8 mouse cellular contexts compared by ENCODE assay signal in the genomic region with DNA sequence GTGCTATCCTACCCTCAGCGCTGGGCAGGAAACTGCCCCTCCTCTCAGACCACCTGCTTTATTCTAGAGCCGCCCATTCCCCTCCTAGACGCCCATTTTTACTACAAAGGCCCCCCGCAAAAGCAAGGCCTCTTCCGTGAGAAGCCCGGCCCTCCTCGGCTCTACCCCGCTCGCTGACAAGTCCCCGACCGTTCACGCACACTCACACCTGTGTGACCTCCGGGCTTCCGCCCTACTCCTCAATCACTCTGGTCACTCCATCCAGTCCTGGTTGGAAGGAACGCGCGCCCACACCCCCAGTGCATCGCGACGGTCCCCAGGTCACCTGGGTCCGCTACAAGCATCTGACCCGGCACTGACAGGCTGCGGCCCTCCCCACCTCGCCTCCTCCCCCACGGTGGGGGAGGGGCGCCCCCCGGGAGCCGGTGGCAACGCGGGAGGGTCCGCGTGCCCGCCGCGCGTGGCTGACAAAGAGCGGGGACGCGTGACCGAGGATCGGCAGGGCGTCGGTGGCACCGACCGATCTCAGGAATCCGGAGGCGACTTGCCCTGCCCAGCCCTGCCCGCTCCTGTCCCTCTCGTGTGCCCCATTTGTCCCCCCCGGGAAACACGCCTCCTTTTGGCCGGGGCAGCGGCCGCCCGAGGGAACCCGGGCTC. TPM values are rescaled to one million over a fixed set of nuclear protein-coding genes. Genes with fewer than 3 reads are reported as not detected.
A peak's percentile ranks its signal among the peaks of the same experiment; 100 is the strongest.
DNase-seq lines count a peak whose midpoint lies in the region; ATAC-seq and TF ChIP-seq lines count a peak whose summit lies in the region.

No protein-coding gene starts in this region.

- DNase-seq in CD4-positive, CD25-positive, alpha-beta regulatory T cell, adult 2 months (ENCODE audit: low read depth, low spot score): peak; percentile 14
- peak; percentile 57 to 67 for DNase-seq in right cerebral cortex, postnatal 10 days (ENCODE audit: low spot score in 2 of 2)
- DNase-seq in right cerebral cortex, adult 18-20 months: no peak
- DNase-seq in urinary bladder, postnatal 4 days (ENCODE audit: low spot score in 2 of 2): no peak

- no peaks in the 10 kb centered on the region for H3K27me3 ChIP-seq in forebrain, embryonic 13.5 days
- H3K27me3 ChIP-seq in intestine, postnatal 0 days (replicated peaks; ENCODE audit: control insufficient read depth, insufficient read depth, low read length): peaks cover 8% of the 10 kb centered on the region; the same call in 1 of the 2 replicates
- peaks cover 10% of the 10 kb centered on the region for H3K27me3 ChIP-seq in myocyte (ENCODE audit: control insufficient read depth, insufficient read depth, insufficient read length)

- H3K4me2 ChIP-seq in forebrain, embryonic 13.5 days: peak overlapping the region; percentile 95
- peak overlapping the region; percentile 97 for H3K4me2 ChIP-seq in intestine, postnatal 0 days (replicated peaks; ENCODE audit: low read depth)
- peak overlapping the region; percentile 84 for H3K4me2 ChIP-seq in myocyte (ENCODE audit: low read depth)

- H3K27ac ChIP-seq in forebrain, embryonic 13.5 days: peak overlapping the region; percentile 90
- H3K27ac ChIP-seq in intestine, postnatal 0 days (ENCODE audit: low read depth, low read length): no peak overlapping the region

- no peaks in the 10 kb centered on the region for H3K79me2 ChIP-seq in myocyte (ENCODE audit: control insufficient read depth, insufficient read depth)

- peaks cover 25% of the 10 kb centered on the region for H3K4me1 ChIP-seq in forebrain, embryonic 13.5 days
- no peaks in the 10 kb centered on the region for H3K4me1 ChIP-seq in intestine, postnatal 0 days (replicated peaks; ENCODE audit: control insufficient read depth, insufficient read depth, low read length)

- no peak for TF ChIP-seq CTCF in intestine, postnatal 0 days (IDR thresholded peaks at IDR 0.05; ENCODE audit: low read depth)

- TF ChIP-seq POLR2A in myocyte (IDR thresholded peaks at IDR 0.05; ENCODE audit: insufficient read length, low read depth): no peak

- H3K9me3 ChIP-seq in forebrain, embryonic 13.5 days (replicated peaks): no peaks in the 10 kb centered on the region
- H3K9me3 ChIP-seq in intestine, postnatal 0 days (ENCODE audit: control insufficient read depth): no peaks in the 10 kb centered on the region

- H3K36me3 ChIP-seq in forebrain, embryonic 13.5 days (ENCODE audit: poor library complexity, severe bottlenecking): peaks cover 24% of the 10 kb centered on the region
- no peaks in the 10 kb centered on the region for H3K36me3 ChIP-seq in intestine, postnatal 0 days (ENCODE audit: control insufficient read depth, insufficient read depth)
- H3K36me3 ChIP-seq in myocyte (ENCODE audit: control insufficient read depth, insufficient read depth): no peaks in the 10 kb centered on the region

- peak overlapping the region; percentile 85 for H3K4me3 ChIP-seq in forebrain, embryonic 13.5 days
- peak overlapping the region; percentile 61 for H3K4me3 ChIP-seq in intestine, postnatal 0 days (ENCODE audit: low read depth, low read length)
- no peak overlapping the region for H3K4me3 ChIP-seq in myocyte

- peak overlapping the region; percentile 94 for H3K9ac ChIP-seq in forebrain, embryonic 13.5 days
- H3K9ac ChIP-seq in intestine, postnatal 0 days (ENCODE audit: low read depth, low read length): peak overlapping the region; percentile 47

- WGBS in forebrain, embryonic 13.5 days: 1% methylated on average over 30 of the region's 56 CpGs
- WGBS in intestine, postnatal 0 days: 1% methylated on average over 56 of the region's 56 CpGs

- H3ac ChIP-seq in myocyte (ENCODE audit: control insufficient read depth, insufficient read length): peak overlapping the region; percentile 9

- no peak for ATAC-seq in CD4-positive, CD25-positive, alpha-beta regulatory T cell, adult 4 months
- ATAC-seq in forebrain, embryonic 13.5 days: peak; percentile 48
- ATAC-seq in intestine, postnatal 0 days: 0 out of 2 replicates have a peak, but pooled peaks have one; percentile 11

TF ChIP-seq in myocyte, 11 proteins besides CTCF, POLR2A, EP300 and RAD21:
- TF ChIP-seq E2F4 (IDR thresholded peaks at IDR 0.05; ENCODE audit: insufficient read depth): no peak
- no peak for TF ChIP-seq POLR2AphosphoS2 (IDR thresholded peaks at IDR 0.05; ENCODE audit: insufficient read length, low read depth)
- no peak for TF ChIP-seq SRF (IDR thresholded peaks at IDR 0.05; ENCODE audit: control insufficient read depth, insufficient read length, low read depth)

RNA-seq across cellular contexts. Expression of a gene that starts 2.3 kb away (rescaled TPM):
- 100 to 1,000 TPM; 161 to 185 TPM for polyA plus RNA-seq in CD4-positive, CD25-positive, alpha-beta regulatory T cell, adult 4 months (2017; shearing (Covaris generic))
- polyA plus RNA-seq in forebrain, embryonic 13.5 days (2015; fragmentation: Nextera tagmentation; extraction: Ambion mirVana): 62.6 and 65.9 TPM in 2 replicates
- 17.3 and 22.8 TPM in 2 replicates for polyA plus RNA-seq in intestine, postnatal 0 days (2015; fragmentation: Nextera tagmentation; extraction: Ambion mirVana)
- polyA plus RNA-seq in myocyte (2012; fragmentation: generic; extraction: Trizol): 88.5 TPM

RNA-seq across cellular contexts. Expression of a gene that starts 31.5 kb away (rescaled TPM):
- 100 to 1,000 TPM; 104 to 124 TPM for polyA plus RNA-seq in CD4-positive, CD25-positive, alpha-beta regulatory T cell, adult 4 months (2017; shearing (Covaris generic))
- 352 and 406 TPM in 2 replicates for polyA plus RNA-seq in forebrain, embryonic 13.5 days (2015; fragmentation: Nextera tagmentation; extraction: Ambion mirVana)
- 370 and 395 TPM in 2 replicates for polyA plus RNA-seq in intestine, postnatal 0 days (2015; fragmentation: Nextera tagmentation; extraction: Ambion mirVana)
- 484 TPM for polyA plus RNA-seq in myocyte (2012; fragmentation: generic; extraction: Trizol)

Comparison
In these comparisons a context has a peak if more than half of its experiments do, and no peak if none do; other contexts are left out.
1. DNase-seq: peak in CD4-positive, CD25-positive, alpha-beta regulatory T cell, adult 2 months (single experiment) and right cerebral cortex, postnatal 10 days (2 of 2); none in right cerebral cortex, adult 18-20 months (single experiment) and urinary bladder, postnatal 4 days (0 of 2).
2. Peak in every context shown above with its lines, with median percentiles within 50 percentile points of each other: H3K4me2 ChIP-seq.